Mouse (Mus musculus): ENCODE measurements around the gene Cenpx.

- TF ChIP-seq CTCF (IDR thresholded peaks at IDR 0.05; ENCODE audit: low read depth): no peak
- no peak for TF ChIP-seq EP300 (IDR thresholded peaks at IDR 0.05; ENCODE audit: low read depth)
Observed at GRCm38 (mm10) chr11:120661076-120661460, 52.5 kb downstream of the Cenpx start, which contains the start of gene Notum.
